Mouse (Mus musculus) lung, postnatal 4 days (tissue): ENCODE results near the gene Rhd.
A peak's percentile ranks its signal among the peaks of the same experiment; 100 is the strongest.

Experiments
- DNase-seq, 2 experiments: peaks; one replicate each; pipeline ENCODE4 v3.0.0; 2021

The Rhd gene

DNA sequence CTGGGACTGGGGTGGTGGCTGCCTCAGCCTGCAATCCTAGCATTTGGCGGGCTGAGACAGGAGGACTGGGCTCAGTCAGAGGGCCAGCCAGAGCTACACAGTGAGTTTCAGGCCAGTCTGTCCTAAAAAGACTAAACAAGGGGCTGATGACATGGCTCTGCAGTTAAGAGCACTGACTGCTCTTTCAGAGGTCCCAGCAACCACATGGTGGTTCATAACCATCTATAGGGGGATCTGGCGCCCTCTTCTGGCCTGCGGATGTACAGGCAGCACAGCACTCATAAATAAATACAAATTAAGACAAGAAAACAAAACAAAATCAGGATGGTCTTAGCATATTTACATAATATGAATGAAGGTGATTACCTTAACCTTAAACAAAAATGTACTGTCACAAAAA is 49.1 kb downstream of the Rhd start:
- DNase-seq = peak; percentile 63 to 80

GRCm38 (mm10) chr4:134914122-134914863 is 50.0 kb downstream of the Rhd start:
- no peak for DNase-seq

DNA sequence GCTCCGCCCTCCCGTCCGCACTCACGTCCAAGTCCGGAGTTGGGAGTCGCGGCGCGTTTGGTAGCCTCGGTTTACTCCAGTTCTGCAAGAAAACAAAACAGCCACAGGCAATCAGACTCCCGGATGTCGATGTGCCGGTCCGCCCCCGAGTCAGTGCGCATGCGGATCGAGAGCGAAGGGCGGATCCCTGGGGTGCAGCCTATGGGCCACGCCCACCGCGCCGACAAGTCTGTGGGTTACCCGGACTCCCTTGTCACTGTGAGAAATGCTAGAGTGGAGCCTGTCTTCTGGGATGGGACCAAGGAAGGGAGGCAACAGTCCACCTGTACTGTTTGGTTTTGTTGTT is 50.5 kb downstream of the Rhd start, which contains the start of gene Tmem50a:
TSS of gene Tmem50a (minus strand) at position 161 of the 346 bp plus-strand sequence.
- DNase-seq = peak; percentile 97

DNA sequence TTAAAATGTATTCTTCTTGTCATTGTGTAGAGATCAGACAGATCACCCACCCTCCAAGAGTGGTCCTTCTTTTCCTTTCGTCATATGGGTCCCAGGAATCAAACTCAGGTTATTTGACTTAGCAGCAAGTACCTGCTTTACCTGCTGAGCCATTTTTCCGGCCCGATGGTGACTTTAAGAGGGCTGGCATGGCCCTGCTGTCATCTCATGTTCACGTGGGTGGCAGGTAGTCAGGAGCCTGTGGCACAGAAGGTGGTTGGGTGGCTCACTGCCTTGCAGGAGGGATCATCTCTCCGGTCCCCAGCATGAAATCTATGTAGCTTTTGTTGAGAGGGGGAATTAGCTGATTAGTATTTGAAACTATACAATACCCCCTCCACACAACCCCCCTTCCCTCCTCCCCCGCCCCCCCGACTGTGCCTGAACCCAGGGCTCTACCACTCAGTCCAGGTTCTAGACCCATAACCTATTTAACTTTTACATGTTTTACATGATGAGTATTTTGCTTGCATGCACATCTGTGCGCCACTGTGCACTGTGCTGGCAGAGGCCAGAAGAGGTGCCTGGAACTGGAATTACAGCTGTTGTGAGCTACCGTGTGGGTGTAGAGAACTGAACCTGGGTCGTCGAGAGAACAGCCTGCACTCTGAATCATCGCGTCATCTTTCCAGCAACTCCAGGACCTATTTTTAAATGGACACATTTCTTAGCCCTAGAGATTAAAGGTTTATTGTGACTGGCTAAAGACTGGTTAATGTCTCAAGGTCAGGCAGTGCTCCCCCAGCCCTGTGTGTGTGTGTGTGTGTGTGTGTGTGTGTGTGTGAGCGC is 51.1 kb downstream of the Rhd start:
- DNase-seq = no peak

DNA sequence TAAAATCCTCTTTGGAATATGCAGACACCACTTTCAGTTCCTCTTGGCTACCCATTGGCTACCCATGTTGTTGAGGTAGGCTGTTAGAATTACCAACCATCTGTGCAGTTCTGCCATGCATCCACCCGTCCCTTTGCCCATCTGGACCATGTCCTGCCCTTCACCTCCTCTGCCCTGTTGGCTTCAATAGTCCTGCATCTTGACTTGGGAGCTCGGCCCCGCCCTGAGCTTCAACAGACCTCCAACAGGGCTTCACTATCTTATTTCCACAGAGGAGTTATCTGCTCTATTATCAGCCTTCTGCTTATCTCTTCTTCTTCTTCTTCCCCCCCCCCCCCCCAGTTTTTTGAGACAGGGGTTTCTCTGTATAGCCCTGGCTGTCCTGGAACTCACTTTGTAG is 52.9 kb downstream of the Rhd start:
- DNase-seq = no peak

- DNase-seq = peak; percentile 70 to 81
Observed at GRCm38 (mm10) chr4:134918381-134918780, 54.0 kb downstream of the Rhd start.

DNA sequence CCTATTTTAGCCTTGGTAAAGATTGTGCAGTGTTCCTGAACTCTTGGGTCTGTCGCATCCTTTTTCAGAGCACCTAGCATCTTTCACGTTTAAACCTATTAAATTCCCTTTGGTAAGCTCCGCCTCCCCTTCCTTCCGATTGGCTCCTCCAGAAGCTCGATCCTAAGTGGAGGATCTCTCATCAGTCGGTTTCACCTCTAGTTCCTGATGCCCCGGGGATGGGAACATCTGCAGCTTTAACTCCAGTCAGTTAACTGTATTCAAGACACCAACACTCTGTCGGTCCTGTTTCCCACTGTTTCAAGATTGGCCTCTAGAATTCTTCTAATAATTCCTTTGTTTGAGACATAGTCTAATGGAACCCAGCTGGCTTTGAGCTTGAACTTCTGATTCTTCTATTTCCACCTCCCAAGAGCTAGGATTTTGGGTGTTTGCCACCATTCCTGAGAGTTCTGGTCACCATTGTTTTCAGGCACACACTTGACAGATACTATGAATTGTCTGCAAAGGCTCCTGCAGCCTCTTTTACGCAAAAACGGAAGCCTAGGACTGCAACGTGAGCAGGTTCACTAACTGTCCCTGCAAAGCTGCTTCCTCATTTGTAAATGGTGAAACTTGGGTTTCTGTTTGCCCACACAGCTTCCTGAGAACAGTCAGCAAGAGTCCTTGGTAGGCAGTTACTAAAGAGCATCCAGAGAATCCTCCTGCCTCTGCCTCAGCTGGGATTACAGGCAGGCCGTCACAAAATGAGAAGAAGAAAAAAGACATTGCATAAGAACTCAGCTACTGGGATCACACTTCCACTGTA is 55.6 kb downstream of the Rhd start:
- DNase-seq = peak in 1 of 2 experiments; percentile 45

DNA sequence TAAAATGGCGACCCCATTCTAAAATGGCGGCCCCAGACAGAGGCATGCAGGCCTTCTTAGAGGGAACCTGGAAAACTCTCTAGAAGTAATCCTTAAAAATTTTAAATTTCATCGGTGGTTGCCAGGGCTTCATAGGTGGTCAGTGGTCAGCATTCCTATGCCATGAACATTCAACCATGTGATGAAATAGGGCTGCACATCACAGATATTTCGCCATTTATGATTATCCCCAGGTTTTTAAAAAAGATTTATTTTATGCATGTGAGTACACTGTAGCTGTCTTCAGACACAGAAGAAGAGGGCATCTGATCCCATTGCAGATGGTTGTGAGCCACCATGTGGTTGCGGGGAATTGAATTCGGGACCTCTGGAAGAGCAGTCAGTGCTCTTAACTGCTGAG is 56.3 kb downstream of the Rhd start:
- no peak for DNase-seq

GRCm38 (mm10) chr4:134921703-134922102 is 57.4 kb downstream of the Rhd start:
- no peak for DNase-seq

- peak in 1 of 2 experiments; percentile 31 for DNase-seq
Observed at GRCm38 (mm10) chr4:134922111-134922924, 58.0 kb downstream of the Rhd start.

GRCm38 (mm10) chr4:134922925-134923244 is 58.5 kb downstream of the Rhd start:
- DNase-seq = peak; percentile 77 to 80

- DNase-seq = peak; percentile 98 to 99
Observed at GRCm38 (mm10) chr4:134923258-134924018, 59.1 kb downstream of the Rhd start, which contains the start of gene Rsrp1. TSS of gene Rsrp1 (plus strand) at chr4:134923592.

GRCm38 (mm10) chr4:134924019-134924741 is 59.8 kb downstream of the Rhd start:
- peak; percentile 81 to 84 for DNase-seq

GRCm38 (mm10) chr4:134925206-134925605 is 60.9 kb downstream of the Rhd start:
- no peak for DNase-seq

GRCm38 (mm10) chr4:134927815-134928463 is 63.6 kb downstream of the Rhd start:
- no peak for DNase-seq

DNA sequence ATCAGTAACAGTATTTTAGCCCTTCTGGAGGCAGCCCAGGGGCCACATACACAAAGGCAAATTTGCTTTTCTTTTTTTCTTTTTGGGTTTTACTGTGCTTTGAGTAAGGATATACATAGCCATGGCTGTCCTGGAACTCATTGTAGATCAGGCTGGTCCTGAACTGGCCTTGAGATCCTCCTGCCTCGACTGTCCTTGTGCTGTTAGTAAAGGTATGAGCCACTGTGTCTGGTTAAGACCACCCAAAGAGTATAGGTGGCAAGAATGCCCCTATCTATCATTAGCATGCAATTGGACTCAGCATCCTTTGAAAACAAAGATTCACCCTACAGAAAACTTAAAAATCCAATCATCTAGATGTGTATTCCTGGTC is 64.1 kb downstream of the Rhd start:
- no peak for DNase-seq

GRCm38 (mm10) chr4:134929536-134929935 is 65.2 kb downstream of the Rhd start:
- no peak for DNase-seq

DNA sequence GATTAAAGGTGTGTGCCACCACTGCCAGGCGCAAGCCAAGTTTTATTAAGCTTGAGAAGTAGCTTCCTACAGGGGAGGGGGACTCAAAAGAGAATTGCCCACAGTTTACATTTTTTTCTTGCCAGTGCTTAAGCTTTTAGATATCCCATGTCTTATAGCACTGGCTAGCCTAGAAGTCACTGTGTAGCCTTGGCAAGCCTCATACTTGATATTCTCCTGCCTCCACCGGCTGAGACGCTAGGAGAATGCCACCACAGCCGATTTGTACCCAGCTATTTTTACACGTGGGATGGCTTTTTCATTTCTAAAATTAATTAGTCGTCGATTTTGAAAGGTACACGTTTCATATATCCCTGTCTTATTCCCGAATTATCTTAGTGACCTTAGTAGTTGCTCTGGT is 65.9 kb downstream of the Rhd start:
- DNase-seq = no peak

DNA sequence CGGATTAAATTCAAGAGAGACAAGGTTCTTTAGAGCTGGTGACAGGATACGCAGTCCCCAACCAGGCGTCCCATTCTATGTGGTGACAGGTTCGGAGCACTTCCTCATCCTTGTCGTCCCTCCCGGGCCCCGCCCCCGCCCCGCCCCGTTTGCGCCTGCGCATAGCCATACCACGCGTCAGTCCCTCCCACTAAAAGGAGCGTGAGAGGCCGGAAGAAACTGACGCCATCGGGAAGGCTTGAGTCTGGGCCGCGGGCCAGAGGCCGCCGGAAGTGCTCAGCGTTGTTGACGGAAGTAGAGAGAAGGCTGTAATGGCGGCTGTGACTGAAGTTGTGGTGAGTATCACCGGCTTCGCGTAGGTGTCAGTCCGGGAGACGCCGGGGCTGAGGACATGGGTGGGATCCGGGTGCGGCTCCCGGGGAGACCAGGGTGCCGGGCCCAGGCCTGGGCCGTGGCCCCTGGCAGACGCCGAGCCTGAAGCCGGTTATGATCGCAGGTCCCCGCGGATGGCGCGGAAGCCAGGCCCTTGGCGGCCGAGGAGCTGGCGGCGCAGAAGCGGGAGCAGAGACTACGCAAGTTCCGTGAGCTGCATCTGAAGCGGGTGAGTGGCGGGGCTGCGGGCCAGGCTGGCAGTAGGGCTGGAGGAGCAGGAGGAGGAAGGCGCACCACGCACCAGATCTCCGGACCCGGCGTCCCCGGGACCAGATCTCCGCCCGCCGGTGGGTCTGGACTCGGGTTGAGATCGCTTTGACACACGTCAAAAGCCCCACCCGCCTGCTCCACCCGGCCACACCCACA is 66.5 kb downstream of the Rhd start, which contains the start of gene Syf2:
TSS of gene Syf2 (plus strand) at position 215 of the 798 bp plus-strand sequence.
- DNase-seq = peak; percentile 96 to 97
